Mouse (Mus musculus): ENCODE data around the gene Ngb. TPM values are rescaled to one million over a fixed set of nuclear protein-coding genes. Genes with fewer than 3 reads are reported as not detected.

The Ngb gene
- polyA plus RNA-seq, 1 experiment: 5.0 TPM

DNA sequence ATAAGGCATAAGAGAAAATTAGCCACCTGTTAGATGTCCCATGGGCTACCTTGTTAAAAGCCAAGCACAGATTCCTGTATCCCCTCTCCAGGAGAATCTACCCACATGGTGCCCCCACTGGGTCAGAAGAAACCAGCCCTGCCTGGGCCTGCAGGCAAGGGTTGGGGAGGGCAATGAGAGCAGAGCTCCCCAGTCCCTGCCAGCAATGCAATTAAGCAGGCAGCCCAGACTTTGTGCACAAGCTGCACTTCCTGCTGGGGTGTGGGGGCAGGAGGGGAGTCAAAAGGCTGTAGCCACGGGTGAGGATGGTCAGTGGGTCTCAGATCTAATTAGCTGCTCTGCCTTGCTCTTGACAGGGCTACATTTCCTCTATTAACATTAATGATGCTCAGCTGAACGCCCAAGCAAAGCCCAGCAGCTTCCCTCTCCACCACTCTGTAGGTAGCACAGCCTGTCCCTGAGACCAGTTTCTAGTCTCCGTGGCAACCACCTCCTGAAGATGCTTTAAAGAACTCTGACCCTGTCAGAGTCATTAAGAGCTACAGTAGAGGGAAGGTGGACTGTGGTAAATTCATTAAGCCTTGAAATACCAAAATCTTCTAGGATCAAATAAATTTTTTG lies 5.1 kb upstream of the Ngb start:
- no peak for DNase-seq
- WGBS: 27% methylated on average over 3 of the region's 3 CpGs

DNA sequence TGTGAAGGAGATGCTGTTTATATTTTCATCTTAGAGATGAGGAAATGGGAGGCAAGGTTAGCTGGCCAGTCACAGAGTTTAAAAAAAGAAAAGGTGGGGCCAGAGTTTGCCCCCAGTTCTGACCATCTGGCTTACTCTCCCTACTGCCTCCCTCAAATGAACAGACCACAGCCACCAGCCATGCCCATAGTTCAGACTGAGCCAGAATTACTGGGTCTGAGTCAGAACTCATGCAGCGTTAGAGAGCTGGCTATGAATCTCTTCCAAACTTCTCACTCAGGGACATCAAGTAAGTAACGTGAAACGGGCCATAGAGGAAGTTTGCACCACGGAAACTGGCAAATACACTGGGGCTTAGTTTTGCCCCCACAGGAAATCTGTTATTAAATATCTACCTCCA lies 2.5 kb upstream of the Ngb start:
- no peak overlapping the region for H3K27ac ChIP-seq (ENCODE audit: insufficient read depth, low read length)
- H3K4me1 ChIP-seq (ENCODE audit: control insufficient read depth, insufficient read depth, low read length): peaks cover 10% of the 10 kb centered on the region
- peak in 1 of 2 experiments; percentile 53 for DNase-seq
- TF ChIP-seq CTCF (IDR thresholded peaks at IDR 0.05; ENCODE audit: borderline replicate concordance, insufficient read depth, low read depth, low read length) (no peak), POLR2A (IDR thresholded peaks at IDR 0.05; ENCODE audit: borderline replicate concordance, insufficient read depth, low read length) (no peak)
- no peak overlapping the region for H3K4me3 ChIP-seq (replicated peaks; ENCODE audit: insufficient read depth, low read depth, low read length)
- WGBS: 11% methylated on average over 4 of the region's 4 CpGs
- peaks cover 1% of the 10 kb centered on the region; the same call in 1 of the 2 replicates for H3K27me3 ChIP-seq (ENCODE audit: control insufficient read depth, insufficient read depth, low read length)

More for the DNA sequence above, 5.1 kb upstream of the Ngb start:
- Histone ChIP-seq H3K4me3 (replicated peaks; ENCODE audit: insufficient read depth, low read depth, low read length) (no peak overlapping the region), H3K4me1 (ENCODE audit: control insufficient read depth, insufficient read depth, low read length) (peaks cover 3% of the 10 kb centered on the region; the same call in 1 of the 2 replicates), H3K27me3 (ENCODE audit: control insufficient read depth, insufficient read depth, low read length) (no peaks in the 10 kb centered on the region), H3K27ac (ENCODE audit: insufficient read depth, low read length) (no peak overlapping the region)
- TF ChIP-seq CTCF (IDR thresholded peaks at IDR 0.05; ENCODE audit: borderline replicate concordance, insufficient read depth, low read depth, low read length): no peak
- TF ChIP-seq POLR2A (IDR thresholded peaks at IDR 0.05; ENCODE audit: borderline replicate concordance, insufficient read depth, low read length): no peak

- Histone ChIP-seq H3K27me3 (ENCODE audit: control insufficient read depth, insufficient read depth, low read length) (peaks cover 1% of the 10 kb centered on the region; the same call in 1 of the 2 replicates), H3K4me3 (replicated peaks; ENCODE audit: insufficient read depth, low read depth, low read length) (no peak overlapping the region), H3K4me1 (ENCODE audit: control insufficient read depth, insufficient read depth, low read length) (peaks cover 10% of the 10 kb centered on the region), H3K27ac (ENCODE audit: insufficient read depth, low read length) (no peak overlapping the region)
- no peak for TF ChIP-seq POLR2A (IDR thresholded peaks at IDR 0.05; ENCODE audit: borderline replicate concordance, insufficient read depth, low read length)
- TF ChIP-seq CTCF (IDR thresholded peaks at IDR 0.05; ENCODE audit: borderline replicate concordance, insufficient read depth, low read depth, low read length): no peak
- DNase-seq: no peak
- 70% methylated on average over 4 of the region's 4 CpGs for WGBS
Observed at GRCm38 (mm10) chr12:87103471-87103870, 1.1 kb upstream of the Ngb start.

DNA sequence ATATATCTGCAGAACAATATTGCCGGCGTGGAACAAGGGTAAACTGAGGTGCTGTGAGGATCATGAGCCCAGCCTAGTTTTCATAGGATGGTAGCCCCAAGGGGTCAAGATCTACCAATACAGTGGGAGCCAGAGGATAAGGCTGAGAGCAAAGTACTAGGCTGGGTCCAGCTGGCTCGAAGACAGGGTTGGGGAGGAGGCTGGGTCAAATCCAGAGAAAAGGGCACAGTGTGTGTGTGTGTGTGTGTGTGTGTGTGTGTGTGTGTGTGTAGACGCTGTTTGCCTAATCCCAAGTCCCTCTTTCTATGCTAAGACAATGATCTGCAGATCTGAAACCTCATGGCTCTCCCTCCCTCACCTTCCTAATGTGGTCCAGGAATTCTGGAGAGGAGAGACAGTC lies 2.0 kb downstream of the Ngb start:
- H3K4me1 ChIP-seq (ENCODE audit: control insufficient read depth, insufficient read depth, low read length): peaks cover 7% of the 10 kb centered on the region
- H3K27me3 ChIP-seq (ENCODE audit: control insufficient read depth, insufficient read depth, low read length): peaks cover 1% of the 10 kb centered on the region; the same call in 1 of the 2 replicates
- TF ChIP-seq POLR2A (IDR thresholded peaks at IDR 0.05; ENCODE audit: borderline replicate concordance, insufficient read depth, low read length): no peak
- TF ChIP-seq CTCF (IDR thresholded peaks at IDR 0.05; ENCODE audit: borderline replicate concordance, insufficient read depth, low read depth, low read length): no peak
- no peak overlapping the region for H3K4me3 ChIP-seq (replicated peaks; ENCODE audit: insufficient read depth, low read depth, low read length)
- 67% methylated on average over 4 of the region's 4 CpGs for WGBS
- DNase-seq: no peak
- no peak overlapping the region for H3K27ac ChIP-seq (ENCODE audit: insufficient read depth, low read length)

- no peak for DNase-seq
- Histone ChIP-seq H3K4me3 (replicated peaks; ENCODE audit: insufficient read depth, low read depth, low read length) (no peak overlapping the region), H3K27ac (ENCODE audit: insufficient read depth, low read length) (no peak overlapping the region), H3K27me3 (ENCODE audit: control insufficient read depth, insufficient read depth, low read length) (no peaks in the 10 kb centered on the region), H3K4me1 (ENCODE audit: control insufficient read depth, insufficient read depth, low read length) (peaks cover 12% of the 10 kb centered on the region)
- WGBS: 61% methylated on average over 6 of the region's 6 CpGs
- no peak for TF ChIP-seq POLR2A (IDR thresholded peaks at IDR 0.05; ENCODE audit: borderline replicate concordance, insufficient read depth, low read length)
- no peak for TF ChIP-seq CTCF (IDR thresholded peaks at IDR 0.05; ENCODE audit: borderline replicate concordance, insufficient read depth, low read depth, low read length)
Observed at GRCm38 (mm10) chr12:87093671-87094070, 8.7 kb downstream of the Ngb start.

GRCm38 (mm10) chr12:87093249-87093648 lies 9.1 kb downstream of the Ngb start:
- peak; percentile 40 to 41 for DNase-seq
- TF ChIP-seq POLR2A (IDR thresholded peaks at IDR 0.05; ENCODE audit: borderline replicate concordance, insufficient read depth, low read length) (no peak), CTCF (IDR thresholded peaks at IDR 0.05; ENCODE audit: borderline replicate concordance, insufficient read depth, low read depth, low read length) (no peak)
- H3K27me3 ChIP-seq (ENCODE audit: control insufficient read depth, insufficient read depth, low read length): no peaks in the 10 kb centered on the region
- WGBS: 11% methylated on average over 4 of the region's 4 CpGs
- no peak overlapping the region for H3K27ac ChIP-seq (ENCODE audit: insufficient read depth, low read length)
- H3K4me3 ChIP-seq (replicated peaks; ENCODE audit: insufficient read depth, low read depth, low read length): no peak overlapping the region
- peaks cover 12% of the 10 kb centered on the region for H3K4me1 ChIP-seq (ENCODE audit: control insufficient read depth, insufficient read depth, low read length)

DNA sequence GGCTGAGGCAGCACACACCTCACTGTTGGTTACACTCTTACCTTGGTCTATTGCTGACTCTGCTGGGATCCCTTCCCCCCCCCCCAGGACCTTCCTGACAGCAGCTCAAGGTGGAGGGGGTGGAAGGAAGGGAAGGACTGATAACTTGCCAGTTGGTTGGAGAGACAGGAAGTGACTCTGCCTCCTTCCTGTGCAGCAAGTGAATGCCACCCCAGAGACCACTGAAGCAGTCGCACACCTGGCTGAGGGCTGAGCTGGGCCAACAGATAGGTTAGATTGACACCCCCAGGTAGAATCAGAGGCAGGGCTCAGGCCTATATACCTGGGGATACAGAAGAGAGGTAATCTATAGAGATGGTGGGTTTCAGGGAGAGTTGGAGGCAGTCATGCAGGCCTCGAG lies 10.4 kb downstream of the Ngb start:
- 95% methylated on average over 2 of the region's 2 CpGs for WGBS
- Histone ChIP-seq H3K4me3 (replicated peaks; ENCODE audit: insufficient read depth, low read depth, low read length) (no peak overlapping the region), H3K27me3 (ENCODE audit: control insufficient read depth, insufficient read depth, low read length) (no peaks in the 10 kb centered on the region), H3K27ac (ENCODE audit: insufficient read depth, low read length) (no peak overlapping the region), H3K4me1 (ENCODE audit: control insufficient read depth, insufficient read depth, low read length) (peaks cover 12% of the 10 kb centered on the region)
- no peak for DNase-seq
- TF ChIP-seq CTCF (IDR thresholded peaks at IDR 0.05; ENCODE audit: borderline replicate concordance, insufficient read depth, low read depth, low read length): no peak
- no peak for TF ChIP-seq POLR2A (IDR thresholded peaks at IDR 0.05; ENCODE audit: borderline replicate concordance, insufficient read depth, low read length)

DNA sequence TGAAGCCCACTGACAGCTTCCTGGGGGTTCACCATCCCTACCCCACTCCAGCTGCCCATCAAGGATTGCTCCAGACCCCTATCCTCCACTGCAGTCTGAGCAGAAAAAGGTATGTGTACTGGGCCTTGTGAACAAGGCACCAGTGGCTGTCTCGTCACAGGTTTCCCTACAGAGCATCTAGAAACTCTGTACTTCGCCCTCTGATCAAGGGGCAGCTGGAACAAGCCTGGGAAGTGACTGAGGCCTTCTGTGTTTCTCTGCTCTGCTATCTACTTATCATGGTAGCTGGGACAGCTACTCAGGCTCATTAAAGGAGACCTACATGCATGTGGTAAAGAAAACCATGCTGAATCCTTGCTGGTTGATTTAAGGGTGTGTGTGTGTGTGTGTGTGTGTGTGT lies 12.6 kb downstream of the Ngb start:
- no peak for TF ChIP-seq CTCF (IDR thresholded peaks at IDR 0.05; ENCODE audit: borderline replicate concordance, insufficient read depth, low read depth, low read length)
- no peak for TF ChIP-seq POLR2A (IDR thresholded peaks at IDR 0.05; ENCODE audit: borderline replicate concordance, insufficient read depth, low read length)
- DNase-seq: no peak
- Histone ChIP-seq H3K27me3 (ENCODE audit: control insufficient read depth, insufficient read depth, low read length) (no peaks in the 10 kb centered on the region), H3K27ac (ENCODE audit: insufficient read depth, low read length) (no peak overlapping the region), H3K4me1 (ENCODE audit: control insufficient read depth, insufficient read depth, low read length) (peaks cover 12% of the 10 kb centered on the region), H3K4me3 (replicated peaks; ENCODE audit: insufficient read depth, low read depth, low read length) (no peak overlapping the region)
- 88% methylated on average over 2 of the region's 2 CpGs for WGBS

Measured in cerebellum, adult 2 months (tissue).